Mouse (Mus musculus): ENCODE measurements at regions not wholly inside any gene's neighbourhood (a gene's known extent, or its start where the extent isn't known, plus 50 kb on each side); places are given as distances from the start of the nearest gene placed in this dataset.

DNA sequence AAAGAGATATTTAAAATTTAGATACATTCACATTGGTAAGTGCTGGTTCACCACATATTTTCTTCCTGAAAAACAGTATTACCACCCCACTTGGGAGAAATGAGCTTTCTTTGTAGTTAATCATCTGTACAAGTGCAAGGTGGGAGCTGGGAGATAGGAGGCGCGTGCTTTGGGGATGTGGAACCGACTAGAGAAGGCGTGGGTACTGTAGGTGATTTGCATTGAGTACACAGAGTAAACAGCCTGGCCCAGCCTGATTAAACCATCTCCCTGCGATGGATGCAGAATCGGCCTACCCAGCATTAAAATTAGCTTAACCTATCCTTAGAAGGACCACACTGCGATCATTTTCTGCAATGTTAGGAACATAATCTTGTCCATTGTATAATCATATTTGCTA lies 270.4 kb downstream of the Gxylt1 start:
- no peak for TF ChIP-seq POLR2A (IDR thresholded peaks at IDR 0.05; ENCODE audit: borderline replicate concordance, extremely low read depth, low read depth, low read length)
- no peak for TF ChIP-seq CTCF (IDR thresholded peaks at IDR 0.05; ENCODE audit: insufficient read depth, low read length)
- Histone ChIP-seq H3K4me1 (ENCODE audit: control insufficient read depth, insufficient read depth, low read length) (peaks cover 3% of the 10 kb centered on the region; the same call in 1 of the 2 replicates), H3K4me3 (replicated peaks; ENCODE audit: extremely low read depth, low read depth, low read length) (no peak overlapping the region)
- DNase-seq: no peak
- WGBS: 86% methylated on average over 7 of the region's 7 CpGs

DNA sequence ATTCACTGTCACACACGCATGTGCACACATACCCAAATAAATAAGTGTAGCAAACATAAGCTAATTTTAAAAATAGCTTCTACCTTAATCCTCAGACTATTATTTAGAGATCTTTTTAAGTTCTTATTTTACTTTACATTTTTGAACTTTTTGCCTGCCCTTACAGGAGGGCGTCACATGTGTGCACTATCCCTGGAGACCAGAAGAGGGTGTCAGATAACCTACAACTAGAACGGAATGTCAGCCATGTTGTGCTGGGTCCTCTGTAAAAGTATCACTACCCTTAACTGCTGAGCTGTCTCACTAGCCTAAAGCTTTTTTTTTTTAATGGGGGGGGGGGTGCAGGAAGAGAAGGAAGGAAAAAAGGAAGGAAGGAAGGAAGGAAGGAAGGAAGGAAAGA lies 271.7 kb downstream of the Gxylt1 start:
- no peak for DNase-seq
- 81% methylated on average over 3 of the region's 3 CpGs for WGBS
- Histone ChIP-seq H3K4me1 (ENCODE audit: control insufficient read depth, insufficient read depth, low read length) (peaks cover 3% of the 10 kb centered on the region; the same call in 1 of the 2 replicates), H3K4me3 (replicated peaks; ENCODE audit: extremely low read depth, low read depth, low read length) (no peak overlapping the region)
- no peak for TF ChIP-seq POLR2A (IDR thresholded peaks at IDR 0.05; ENCODE audit: borderline replicate concordance, extremely low read depth, low read depth, low read length)
- no peak for TF ChIP-seq CTCF (IDR thresholded peaks at IDR 0.05; ENCODE audit: insufficient read depth, low read length)

DNA sequence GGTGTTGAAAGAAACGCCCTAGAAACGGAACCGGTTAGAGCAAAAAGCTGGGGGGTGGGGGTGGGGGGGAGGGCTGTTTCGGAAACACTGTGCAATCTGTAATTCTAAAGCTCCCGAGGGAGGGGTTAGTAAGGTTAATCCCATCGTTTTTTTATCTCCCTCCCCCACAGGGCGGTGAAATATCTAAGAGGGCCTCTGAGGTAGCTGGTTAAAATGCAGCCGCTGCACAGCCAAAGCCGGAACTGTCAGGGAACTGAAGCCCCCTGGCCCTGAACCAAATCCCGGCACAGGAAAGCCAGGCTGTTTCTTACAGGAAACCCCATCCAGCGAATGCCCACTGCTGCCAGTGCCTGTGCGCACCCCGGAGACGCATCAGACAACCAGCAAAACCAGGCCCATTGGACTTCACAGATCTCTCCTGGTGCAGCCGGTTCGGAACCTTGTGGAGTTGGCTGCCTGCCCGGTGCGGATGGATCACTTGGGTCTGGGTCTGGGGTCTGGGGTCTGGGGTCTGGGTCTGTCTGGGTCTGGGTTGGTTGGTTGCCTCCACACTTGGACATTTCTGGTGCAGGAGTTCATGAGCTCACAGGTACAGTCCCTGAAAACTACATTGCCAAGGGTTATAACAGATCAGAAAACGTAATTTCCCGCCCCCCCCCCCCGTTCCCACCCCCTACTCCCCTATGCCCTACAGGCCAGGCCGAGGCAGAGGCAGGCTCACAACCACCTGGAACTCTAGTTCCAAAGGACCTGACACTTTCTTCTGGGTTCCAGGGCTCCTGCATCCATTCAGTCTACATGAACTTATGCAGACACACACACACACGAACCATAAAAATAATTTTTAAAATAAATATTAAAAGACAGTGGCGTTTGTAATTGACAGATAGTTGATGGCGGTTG lies 272.7 kb downstream of the Gxylt1 start:
- H3K4me1 ChIP-seq (ENCODE audit: control insufficient read depth, insufficient read depth, low read length): peaks cover 3% of the 10 kb centered on the region; the same call in 1 of the 2 replicates
- WGBS: 18% methylated on average over 25 of the region's 25 CpGs
- DNase-seq: no peak
- H3K4me3 ChIP-seq (replicated peaks; ENCODE audit: extremely low read depth, low read depth, low read length): no peak overlapping the region
- TF ChIP-seq POLR2A (IDR thresholded peaks at IDR 0.05; ENCODE audit: borderline replicate concordance, extremely low read depth, low read depth, low read length) (no peak), CTCF (IDR thresholded peaks at IDR 0.05; ENCODE audit: insufficient read depth, low read length) (no peak)

GRCm38 (mm10) chr15:93001346-93002001 lies 273.5 kb downstream of the Gxylt1 start:
- 4% methylated on average over 11 of the region's 11 CpGs for WGBS
- Histone ChIP-seq H3K4me3 (replicated peaks; ENCODE audit: extremely low read depth, low read depth, low read length) (no peak overlapping the region), H3K4me1 (ENCODE audit: control insufficient read depth, insufficient read depth, low read length) (peaks cover 3% of the 10 kb centered on the region; the same call in 1 of the 2 replicates)
- TF ChIP-seq CTCF (IDR thresholded peaks at IDR 0.05; ENCODE audit: insufficient read depth, low read length): no peak
- no peak for TF ChIP-seq POLR2A (IDR thresholded peaks at IDR 0.05; ENCODE audit: borderline replicate concordance, extremely low read depth, low read depth, low read length)
- DNase-seq: no peak

- no peak for DNase-seq
- TF ChIP-seq CTCF (IDR thresholded peaks at IDR 0.05; ENCODE audit: insufficient read depth, low read length): no peak
- TF ChIP-seq POLR2A (IDR thresholded peaks at IDR 0.05; ENCODE audit: borderline replicate concordance, extremely low read depth, low read depth, low read length): no peak
- WGBS: 17% methylated on average over 12 of the region's 12 CpGs
- Histone ChIP-seq H3K4me3 (replicated peaks; ENCODE audit: extremely low read depth, low read depth, low read length) (no peak overlapping the region), H3K4me1 (ENCODE audit: control insufficient read depth, insufficient read depth, low read length) (peaks cover 3% of the 10 kb centered on the region; the same call in 1 of the 2 replicates)
Measured at GRCm38 (mm10) chr15:93000121-93000520, 274.9 kb downstream of the Gxylt1 start.

DNA sequence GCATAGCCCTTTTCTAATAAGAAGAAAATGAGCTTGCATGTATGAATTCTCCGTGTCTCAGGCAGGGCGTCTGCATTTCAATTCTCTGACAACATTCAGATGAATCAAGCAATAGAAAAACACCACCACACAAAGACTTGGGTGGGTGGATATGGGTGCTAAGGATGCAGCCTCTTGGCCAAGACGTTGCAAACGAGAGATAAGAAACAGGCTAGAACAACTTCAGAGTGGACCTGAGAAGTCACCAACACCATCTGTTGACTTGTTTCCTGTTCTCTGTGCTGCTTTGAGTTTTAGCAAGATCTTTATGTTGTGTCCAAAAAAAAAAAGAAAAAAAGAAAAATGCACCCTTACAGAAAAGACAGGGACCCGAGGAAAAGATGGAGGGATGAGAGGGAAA lies 277.0 kb downstream of the Gxylt1 start:
- Histone ChIP-seq H3K4me1 (ENCODE audit: control insufficient read depth, insufficient read depth, low read length) (peaks cover 3% of the 10 kb centered on the region; the same call in 1 of the 2 replicates), H3K4me3 (replicated peaks; ENCODE audit: extremely low read depth, low read depth, low read length) (no peak overlapping the region)
- no peak for DNase-seq
- TF ChIP-seq CTCF (IDR thresholded peaks at IDR 0.05; ENCODE audit: insufficient read depth, low read length): no peak
- TF ChIP-seq POLR2A (IDR thresholded peaks at IDR 0.05; ENCODE audit: borderline replicate concordance, extremely low read depth, low read depth, low read length): no peak
- 62% methylated on average over 5 of the region's 5 CpGs for WGBS

DNA sequence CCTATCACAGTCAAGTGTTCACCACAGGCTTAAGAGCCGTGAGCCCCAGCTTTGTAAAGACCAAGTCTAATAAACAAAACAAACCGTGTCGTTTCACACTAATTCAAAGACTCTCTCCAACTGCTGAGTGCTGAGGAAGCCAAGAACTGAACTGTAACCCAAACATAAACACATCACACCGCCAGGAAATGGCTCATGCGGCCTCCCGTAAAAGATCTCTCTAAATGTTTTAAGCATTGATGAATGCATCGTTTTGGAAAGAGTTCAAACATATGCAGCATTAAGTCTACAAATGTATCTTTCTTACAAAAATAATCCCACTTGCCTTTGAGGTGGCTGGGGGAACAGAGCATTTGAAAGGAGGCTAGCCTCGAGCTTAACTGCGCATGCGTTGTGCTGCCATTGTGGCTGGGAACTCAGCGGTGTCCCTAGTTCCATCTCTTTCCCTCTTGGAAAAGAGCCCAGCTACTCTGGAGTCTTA lies 280.7 kb downstream of the Gxylt1 start:
- Histone ChIP-seq H3K4me1 (ENCODE audit: control insufficient read depth, insufficient read depth, low read length) (no peaks in the 10 kb centered on the region), H3K4me3 (replicated peaks; ENCODE audit: extremely low read depth, low read depth, low read length) (no peak overlapping the region)
- DNase-seq: no peak
- WGBS: 31% methylated on average over 11 of the region's 11 CpGs
- TF ChIP-seq CTCF (IDR thresholded peaks at IDR 0.05; ENCODE audit: insufficient read depth, low read length) (no peak), POLR2A (IDR thresholded peaks at IDR 0.05; ENCODE audit: borderline replicate concordance, extremely low read depth, low read depth, low read length) (no peak)

GRCm38 (mm10) chr15:92993538-92994190 lies 281.3 kb downstream of the Gxylt1 start:
- no peak overlapping the region for H3K4me3 ChIP-seq (replicated peaks; ENCODE audit: extremely low read depth, low read depth, low read length)
- TF ChIP-seq POLR2A (IDR thresholded peaks at IDR 0.05; ENCODE audit: borderline replicate concordance, extremely low read depth, low read depth, low read length): no peak
- TF ChIP-seq CTCF (IDR thresholded peaks at IDR 0.05; ENCODE audit: insufficient read depth, low read length): no peak
- 53% methylated on average over 6 of the region's 6 CpGs for WGBS
- DNase-seq: no peak
- H3K4me1 ChIP-seq (ENCODE audit: control insufficient read depth, insufficient read depth, low read length): no peaks in the 10 kb centered on the region

DNA sequence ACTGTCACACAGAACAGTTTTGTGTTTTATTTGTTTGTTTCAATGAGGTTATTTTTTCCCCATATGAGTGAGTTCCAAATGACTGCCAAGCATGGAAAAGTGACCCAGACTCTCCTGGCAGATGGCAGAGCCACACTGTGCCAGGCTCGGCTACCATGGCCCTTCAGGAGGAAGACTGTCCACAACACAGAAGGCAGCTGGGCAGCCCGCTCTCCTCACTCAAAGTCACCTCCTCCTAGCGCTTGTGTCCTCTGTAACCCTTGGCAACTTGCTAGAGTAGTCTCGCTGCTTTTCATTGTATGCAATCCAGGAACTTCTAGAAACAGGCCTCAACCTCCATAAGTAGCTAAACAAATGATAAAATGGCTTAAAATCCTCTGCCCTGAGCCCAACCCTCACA lies 299.2 kb downstream of the Gxylt1 start:
- 65% methylated on average over 4 of the region's 4 CpGs for WGBS
- TF ChIP-seq POLR2A (IDR thresholded peaks at IDR 0.05; ENCODE audit: borderline replicate concordance, extremely low read depth, low read depth, low read length): no peak
- no peak for TF ChIP-seq CTCF (IDR thresholded peaks at IDR 0.05; ENCODE audit: insufficient read depth, low read length)
- DNase-seq: no peak

More for the DNA sequence above, 299.2 kb downstream of the Gxylt1 start:
- Histone ChIP-seq H3K4me3 (replicated peaks; ENCODE audit: extremely low read depth, low read depth, low read length) (no peak overlapping the region), H3K4me1 (ENCODE audit: control insufficient read depth, insufficient read depth, low read length) (no peaks in the 10 kb centered on the region)
